Mouse (Mus musculus): Measurements from ENCODE around the gene Emsy. TPM values are rescaled to one million over a fixed set of nuclear protein-coding genes. Genes with fewer than 3 reads are reported as not detected.

Gene Emsy
- total and polyA plus RNA-seq, 2 experiments from 2014 or later = 26.8 to 52.4 TPM

DNA sequence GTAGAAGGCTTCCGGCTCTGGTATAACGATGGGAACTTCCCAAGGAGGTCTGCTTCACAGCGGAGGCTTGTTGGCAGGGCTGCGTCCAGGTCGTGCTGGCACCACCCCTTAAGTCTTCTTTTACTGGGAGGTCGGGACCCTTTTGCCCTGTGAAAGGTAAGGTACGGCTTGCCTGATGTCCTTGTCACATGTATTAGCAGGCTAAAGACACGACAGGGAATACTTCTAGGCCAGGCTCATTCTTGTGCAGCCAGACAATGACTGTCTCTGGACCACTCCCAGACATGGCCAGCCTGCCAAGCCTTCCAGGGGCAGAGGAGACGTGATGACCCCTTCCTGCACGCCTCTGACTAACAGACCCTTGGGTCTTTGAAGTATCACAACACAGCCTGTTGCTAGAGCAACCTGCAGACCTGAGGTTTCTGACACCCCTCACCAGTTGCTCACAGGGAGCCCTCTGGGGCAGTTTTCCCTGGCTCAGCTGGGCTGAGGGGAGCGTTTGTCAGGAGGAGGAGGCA is 112.7 kb downstream of the Emsy start:
- 57% methylated on average over 11 of the region's 11 CpGs for WGBS
- Histone ChIP-seq H3K27ac (ENCODE audit: low read depth, low read length) (no peak overlapping the region), H3K4me2 (ENCODE audit: low read depth) (no peak overlapping the region), H3K9ac (no peak overlapping the region), H3K36me3 (ENCODE audit: insufficient read depth) (no peaks in the 10 kb centered on the region), H3K4me3 (ENCODE audit: low read depth, low read length) (no peak overlapping the region), H3K9me3 (ENCODE audit: low read length) (no peaks in the 10 kb centered on the region), H3K27me3 (ENCODE audit: insufficient read depth, low read length) (no peaks in the 10 kb centered on the region), H3K4me1 (ENCODE audit: insufficient read depth) (no peaks in the 10 kb centered on the region)
- TF ChIP-seq CTCF (IDR thresholded peaks at IDR 0.05; ENCODE audit: low read depth) = no peak
- DNase-seq = no peak
- no peak for ATAC-seq

DNA sequence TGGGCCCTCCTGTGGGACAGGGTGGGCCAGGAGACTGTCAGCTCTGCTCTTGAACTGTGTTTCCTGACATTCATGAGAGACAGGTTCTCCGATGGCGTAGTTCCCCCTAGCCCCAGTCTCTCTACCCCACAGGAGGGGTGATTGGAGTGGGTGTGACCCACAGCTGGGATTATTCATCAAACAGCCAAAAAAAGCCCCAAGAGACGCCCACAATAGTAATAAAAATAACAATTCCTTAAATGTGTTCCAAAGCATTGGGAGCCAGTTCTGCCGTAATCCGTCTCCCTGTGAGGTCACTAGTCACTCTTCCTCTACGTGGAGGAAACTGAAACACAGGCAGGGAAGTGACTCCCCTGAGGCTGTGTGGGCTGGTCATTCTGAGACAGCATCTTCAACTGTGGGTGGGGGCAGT is 113.8 kb downstream of the Emsy start:
- ATAC-seq (no peak), DNase-seq (no peak)
- no peak for TF ChIP-seq CTCF (IDR thresholded peaks at IDR 0.05; ENCODE audit: low read depth)
- H3K36me3 ChIP-seq (ENCODE audit: insufficient read depth) = no peaks in the 10 kb centered on the region
- H3K9ac ChIP-seq = no peak overlapping the region
- 77% methylated on average over 6 of the region's 6 CpGs for WGBS
- no peaks in the 10 kb centered on the region for H3K27me3 ChIP-seq (ENCODE audit: insufficient read depth, low read length)
- H3K4me3 ChIP-seq (ENCODE audit: low read depth, low read length) = no peak overlapping the region
- H3K4me2 ChIP-seq (ENCODE audit: low read depth) = no peak overlapping the region
- no peaks in the 10 kb centered on the region for H3K9me3 ChIP-seq (ENCODE audit: low read length)
- no peak overlapping the region for H3K27ac ChIP-seq (ENCODE audit: low read depth, low read length)
- no peaks in the 10 kb centered on the region for H3K4me1 ChIP-seq (ENCODE audit: insufficient read depth)

DNA sequence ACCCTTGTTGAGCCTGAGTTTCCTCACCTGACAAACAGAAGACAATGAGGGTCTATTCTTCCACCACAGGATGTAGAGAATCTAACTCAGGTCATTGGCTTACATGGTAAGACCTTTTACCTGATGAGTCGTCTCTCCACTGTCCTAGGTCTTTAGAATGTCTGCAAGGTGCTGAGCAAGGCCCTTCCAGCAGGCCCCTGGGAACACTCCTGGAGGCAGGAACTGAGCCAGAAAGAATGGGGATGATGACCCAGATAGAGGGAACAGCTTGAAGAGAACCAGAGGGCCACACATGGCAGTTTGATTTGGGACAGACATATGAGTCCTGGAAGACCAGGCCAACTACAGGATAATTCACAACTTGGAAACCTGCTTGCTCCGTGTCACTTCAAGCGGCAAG is 114.3 kb downstream of the Emsy start:
- WGBS = 89% methylated on average over 3 of the region's 3 CpGs
- H3K4me3 ChIP-seq (ENCODE audit: low read depth, low read length) = no peak overlapping the region
- TF ChIP-seq CTCF (IDR thresholded peaks at IDR 0.05; ENCODE audit: low read depth) = no peak
- H3K36me3 ChIP-seq (ENCODE audit: insufficient read depth) = no peaks in the 10 kb centered on the region
- H3K4me2 ChIP-seq (ENCODE audit: low read depth) = no peak overlapping the region
- H3K9me3 ChIP-seq (ENCODE audit: low read length) = no peaks in the 10 kb centered on the region
- H3K4me1 ChIP-seq (ENCODE audit: insufficient read depth) = no peaks in the 10 kb centered on the region
- H3K9ac ChIP-seq = no peak overlapping the region
- ATAC-seq = no peak
- no peak for DNase-seq
- no peak overlapping the region for H3K27ac ChIP-seq (ENCODE audit: low read depth, low read length)
- H3K27me3 ChIP-seq (ENCODE audit: insufficient read depth, low read length) = no peaks in the 10 kb centered on the region

DNA sequence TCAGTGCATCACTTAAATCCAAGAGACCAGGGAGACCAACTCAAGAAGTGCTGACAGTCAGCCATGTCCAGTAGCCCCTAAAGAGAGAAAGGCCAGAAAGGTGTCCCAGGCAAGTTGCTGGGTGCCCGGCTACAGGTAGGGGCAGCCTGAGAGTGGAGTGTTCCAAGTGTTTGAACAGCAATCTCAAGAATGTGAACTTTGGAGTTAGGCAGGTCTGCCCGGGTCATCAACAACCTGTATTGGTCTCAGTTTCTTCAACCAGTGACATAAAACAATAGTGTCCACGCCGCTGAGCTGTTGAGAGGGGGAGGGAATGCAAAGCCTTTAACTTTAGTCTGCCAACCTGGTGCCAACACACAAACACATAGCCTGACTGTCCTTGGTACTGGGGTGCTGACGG is 115.0 kb downstream of the Emsy start:
- no peak overlapping the region for H3K4me2 ChIP-seq (ENCODE audit: low read depth)
- TF ChIP-seq CTCF (IDR thresholded peaks at IDR 0.05; ENCODE audit: low read depth) = no peak
- no peaks in the 10 kb centered on the region for H3K9me3 ChIP-seq (ENCODE audit: low read length)
- H3K36me3 ChIP-seq (ENCODE audit: insufficient read depth) = no peaks in the 10 kb centered on the region
- no peaks in the 10 kb centered on the region for H3K4me1 ChIP-seq (ENCODE audit: insufficient read depth)
- no peak overlapping the region for H3K27ac ChIP-seq (ENCODE audit: low read depth, low read length)
- DNase-seq (no peak), ATAC-seq (no peak)
- H3K4me3 ChIP-seq (ENCODE audit: low read depth, low read length) = no peak overlapping the region
- 92% methylated on average over 5 of the region's 5 CpGs for WGBS
- H3K9ac ChIP-seq = no peak overlapping the region
- no peaks in the 10 kb centered on the region for H3K27me3 ChIP-seq (ENCODE audit: insufficient read depth, low read length)

DNA sequence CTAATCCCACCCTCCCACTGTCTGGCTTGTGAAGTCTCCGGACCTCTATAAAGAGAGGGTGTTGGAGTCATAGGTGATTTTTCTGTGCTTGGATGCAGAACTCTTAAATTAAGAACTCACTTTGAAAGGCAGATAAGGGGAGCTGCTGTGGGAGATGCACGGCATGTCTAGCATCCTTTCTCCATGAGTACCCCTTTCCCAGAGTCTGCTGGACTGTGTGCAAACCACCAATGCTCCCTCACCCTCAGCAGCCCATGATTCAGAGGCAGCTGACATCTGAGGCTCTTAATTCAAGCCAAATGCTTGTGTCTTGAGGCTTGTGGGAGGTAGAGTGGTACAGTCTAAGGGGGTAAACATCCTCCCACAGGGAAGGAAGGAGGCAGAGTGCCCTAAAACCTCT is 115.7 kb downstream of the Emsy start:
- 72% methylated on average over 2 of the region's 2 CpGs for WGBS

DNA sequence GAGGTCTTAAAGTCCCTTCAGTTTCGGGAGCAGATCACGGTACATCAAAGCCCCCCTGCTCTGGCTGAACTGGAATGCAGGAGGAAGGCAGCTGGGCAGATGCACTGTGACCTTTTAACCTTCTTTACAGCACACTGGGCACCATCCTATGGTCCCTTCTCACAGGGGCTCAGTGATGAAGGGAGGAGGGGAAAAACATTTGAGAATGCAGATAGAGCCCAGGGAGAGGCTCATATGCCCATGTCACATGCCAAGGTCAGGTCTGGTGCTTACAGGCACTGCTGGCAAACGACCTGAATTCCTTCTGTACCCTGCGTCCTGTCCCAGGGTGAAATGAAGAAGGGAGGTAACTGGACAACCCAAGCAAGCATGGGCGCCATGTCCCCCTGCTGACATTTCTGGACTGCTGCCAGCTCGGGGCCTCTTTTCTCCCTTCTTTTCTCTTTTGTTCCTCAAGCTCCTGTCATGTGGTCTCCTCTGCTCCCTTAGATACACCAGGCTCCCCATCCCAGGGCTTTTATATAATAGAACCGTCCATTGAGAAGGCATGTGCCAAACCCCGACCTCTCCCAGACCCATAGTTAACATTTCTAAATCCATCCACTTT is 118.5 kb downstream of the Emsy start:
- no peaks in the 10 kb centered on the region for H3K27me3 ChIP-seq (ENCODE audit: insufficient read depth, low read length)
- no peaks in the 10 kb centered on the region for H3K36me3 ChIP-seq (ENCODE audit: insufficient read depth)
- 20% methylated on average over 8 of the region's 8 CpGs for WGBS
- no peak overlapping the region for H3K4me3 ChIP-seq (ENCODE audit: low read depth, low read length)
- no peak overlapping the region for H3K4me2 ChIP-seq (ENCODE audit: low read depth)
- no peak overlapping the region for H3K27ac ChIP-seq (ENCODE audit: low read depth, low read length)
- no peak overlapping the region for H3K9ac ChIP-seq
- H3K4me1 ChIP-seq (ENCODE audit: insufficient read depth) = no peaks in the 10 kb centered on the region
- DNase-seq (no peak), ATAC-seq (no peak)
- H3K9me3 ChIP-seq (ENCODE audit: low read length) = no peaks in the 10 kb centered on the region
- no peak for TF ChIP-seq CTCF (IDR thresholded peaks at IDR 0.05; ENCODE audit: low read depth)

More for the DNA sequence above, 115.7 kb downstream of the Emsy start:
- Histone ChIP-seq H3K9ac (no peak overlapping the region), H3K27ac (ENCODE audit: low read depth, low read length) (no peak overlapping the region), H3K4me1 (ENCODE audit: insufficient read depth) (no peaks in the 10 kb centered on the region), H3K9me3 (ENCODE audit: low read length) (no peaks in the 10 kb centered on the region), H3K4me2 (ENCODE audit: low read depth) (no peak overlapping the region), H3K4me3 (ENCODE audit: low read depth, low read length) (no peak overlapping the region), H3K27me3 (ENCODE audit: insufficient read depth, low read length) (no peaks in the 10 kb centered on the region), H3K36me3 (ENCODE audit: insufficient read depth) (no peaks in the 10 kb centered on the region)
- TF ChIP-seq CTCF (IDR thresholded peaks at IDR 0.05; ENCODE audit: low read depth) = no peak
- ATAC-seq (no peak), DNase-seq (no peak)

DNA sequence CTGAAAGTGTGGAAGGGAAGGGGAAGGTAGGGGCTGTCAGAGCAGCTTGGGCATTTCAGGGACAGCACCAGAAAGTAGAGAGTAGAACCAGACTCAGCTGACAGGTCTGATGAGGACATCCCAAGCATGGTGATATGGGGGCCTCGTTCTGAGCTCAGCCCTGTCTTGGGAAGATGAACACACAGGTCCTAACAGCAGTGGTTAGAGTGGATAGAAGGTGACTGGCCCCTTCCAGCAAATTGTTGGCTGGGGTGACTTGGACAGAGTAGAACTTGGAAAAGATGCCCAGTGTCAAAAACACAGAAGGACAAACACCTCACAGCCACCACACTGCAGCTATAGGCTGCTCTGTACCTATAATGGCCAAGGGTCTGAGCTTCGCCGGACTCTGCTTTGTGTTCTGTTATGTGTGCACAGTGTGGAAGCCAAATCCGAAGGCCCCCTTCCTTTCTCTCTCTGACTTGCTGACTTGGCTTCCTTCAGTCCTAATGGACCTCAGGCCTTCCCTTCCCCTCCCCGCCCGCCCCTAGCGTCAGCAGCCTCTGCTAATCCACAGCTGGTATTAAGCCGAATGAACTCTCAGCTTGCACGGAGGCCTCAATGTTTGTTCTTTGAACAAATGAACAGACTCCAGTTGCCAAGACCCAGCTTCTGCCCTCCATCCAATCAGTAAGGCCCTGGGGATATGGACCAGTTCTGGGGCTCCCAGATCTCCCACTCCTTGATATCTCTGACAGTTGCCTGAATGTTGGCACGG is 119.2 kb downstream of the Emsy start:
- DNase-seq (no peak), ATAC-seq (no peak)
- Histone ChIP-seq H3K27ac (ENCODE audit: low read depth, low read length) (no peak overlapping the region), H3K4me3 (ENCODE audit: low read depth, low read length) (no peak overlapping the region), H3K4me2 (ENCODE audit: low read depth) (no peak overlapping the region), H3K27me3 (ENCODE audit: insufficient read depth, low read length) (no peaks in the 10 kb centered on the region), H3K9me3 (ENCODE audit: low read length) (no peaks in the 10 kb centered on the region), H3K9ac (no peak overlapping the region), H3K36me3 (ENCODE audit: insufficient read depth) (no peaks in the 10 kb centered on the region), H3K4me1 (ENCODE audit: insufficient read depth) (no peaks in the 10 kb centered on the region)
- TF ChIP-seq CTCF (IDR thresholded peaks at IDR 0.05; ENCODE audit: low read depth) = no peak
- WGBS = 35% methylated on average over 10 of the region's 10 CpGs

Other genes starting within 250 kb of the Emsy start
- not detected in 2 replicates for gene Gucy2d, start 216.4 kb downstream of the Emsy start, total RNA-seq (2014; rRNA removed)
- gene Gucy2d, start 216.4 kb downstream of the Emsy start, polyA plus RNA-seq (2015; fragmentation: Nextera tagmentation; extraction: Ambion mirVana) = not detected in 2 replicates
- 3.3 and 6.0 TPM in 2 replicates for gene Lrrc32, start 167.5 kb downstream of the Emsy start, total RNA-seq (2014; rRNA removed)
- 3.4 and 4.2 TPM in 2 replicates for gene Lrrc32, start 167.5 kb downstream of the Emsy start, polyA plus RNA-seq (2015; fragmentation: Nextera tagmentation; extraction: Ambion mirVana)
- gene Thap12, start 46.3 kb upstream of the Emsy start, total RNA-seq (2014; rRNA removed) = 88.8 and 97.3 TPM in 2 replicates
- gene Thap12, start 46.3 kb upstream of the Emsy start, polyA plus RNA-seq (2015; fragmentation: Nextera tagmentation; extraction: Ambion mirVana) = 45.1 and 51.3 TPM in 2 replicates
- 3.3 and 4.6 TPM in 2 replicates for gene Wnt11, start 178.3 kb upstream of the Emsy start, total RNA-seq (2014; rRNA removed)
- 0.86 and 1.1 TPM in 2 replicates for gene Wnt11, start 178.3 kb upstream of the Emsy start, polyA plus RNA-seq (2015; fragmentation: Nextera tagmentation; extraction: Ambion mirVana)

Measured in forebrain, postnatal 0 days (tissue).